16 mouse cellular contexts compared by ENCODE assay signal in genomic region chr1:162132908-162133641, GRCm38 (mm10).
DNase-seq lines count a peak whose midpoint lies in the region; TF ChIP-seq lines count a peak whose summit lies in the region.
"Had no signal": no experiment of that assay in that cellular context is flagged by ENCODE, and none has a peak within 500 bp of the region (broad histone marks: within the 10 kb centered on the region; RNA-seq: fewer than 3 reads in every experiment).

No protein-coding gene starts in this region.

- H3K4me3 ChIP-seq in testis, adult 2 months (ENCODE audit: control insufficient read depth, low read depth, low read length), result no peak overlapping the region
- H3K4me3 ChIP-seq in embryonic fibroblast, embryonic 13.5 days (ENCODE audit: insufficient read depth, low read length), result no peak overlapping the region
- H3K4me3 ChIP-seq: hindbrain, embryonic 13.5 days; midbrain, embryonic 12.5 days; stomach, embryonic 15.5 days had no signal

- peak; percentile 16 to 18 for DNase-seq in heart, adult 18-20 months
- no peak for DNase-seq in heart, postnatal 14 days
- no peak for DNase-seq in testis, postnatal 10 days (ENCODE audit: low spot score)
- DNase-seq in urinary bladder, adult 2 months (ENCODE audit: low spot score), result no peak
- DNase-seq in left cerebral cortex, adult 9 months (ENCODE audit: low spot score in 2 of 2), result no peak
- DNase-seq: cerebellum, postnatal 10 days; kidney, postnatal 36 days; lung, adult 2 months; right cerebral cortex, adult 18-20 months; spleen, adult 18-20 months had no signal

- intact Hi-C loops in heart, postnatal 14 days (cut with DNase I), result no loop called here

- H3K27me3 ChIP-seq in testis, adult 2 months (ENCODE audit: control insufficient read depth, insufficient read depth, low read length), result no peaks in the 10 kb centered on the region
- H3K27me3 ChIP-seq: hindbrain, embryonic 13.5 days; midbrain, embryonic 12.5 days; stomach, embryonic 15.5 days had no signal

- no peaks in the 10 kb centered on the region for H3K36me3 ChIP-seq in testis, adult 2 months (ENCODE audit: control insufficient read depth, insufficient read depth, low read length)
- H3K36me3 ChIP-seq: hindbrain, embryonic 13.5 days; midbrain, embryonic 12.5 days; stomach, embryonic 15.5 days had no signal

- H3K27ac ChIP-seq in testis, adult 2 months (ENCODE audit: control insufficient read depth, insufficient read depth, low read depth, low read length), result peak overlapping the region; percentile 21; the same call in 1 of the 2 replicates
- peak overlapping the region; percentile 100 for H3K27ac ChIP-seq in embryonic fibroblast, embryonic 13.5 days (ENCODE audit: insufficient read depth, low read length)
- H3K27ac ChIP-seq: hindbrain, embryonic 13.5 days; macrophage; midbrain, embryonic 12.5 days; stomach, embryonic 15.5 days had no signal

- no peak for TF ChIP-seq POLR2A in testis, adult 2 months (IDR thresholded peaks at IDR 0.05; ENCODE audit: control insufficient read depth, low read depth, low read length)
- no peak for TF ChIP-seq POLR2A in embryonic fibroblast, embryonic 13.5 days (IDR thresholded peaks at IDR 0.05; ENCODE audit: low read depth, low read length)

- no peaks in the 10 kb centered on the region for H3K4me1 ChIP-seq in testis, adult 2 months (ENCODE audit: control insufficient read depth, insufficient read depth, low read length)
- peaks cover 11% of the 10 kb centered on the region for H3K4me1 ChIP-seq in embryonic fibroblast, embryonic 13.5 days (ENCODE audit: control insufficient read depth, insufficient read depth, low read length)
- H3K4me1 ChIP-seq: stomach, embryonic 15.5 days had no signal

- no peak for TF ChIP-seq CTCF in testis, adult 2 months (IDR thresholded peaks at IDR 0.05; ENCODE audit: control insufficient read depth, insufficient read depth, insufficient replicate concordance, low read depth, low read length)
- no peak for TF ChIP-seq CTCF in embryonic fibroblast, embryonic 13.5 days (IDR thresholded peaks at IDR 0.05; ENCODE audit: borderline replicate concordance, insufficient read depth, low read length)

Comparison
In these comparisons a context has a peak if more than half of its experiments do, and no peak if none do; other contexts are left out.
1. DNase-seq: peak in heart, adult 18-20 months (2 of 2); none in heart, postnatal 14 days (0 of 2), testis, postnatal 10 days (single experiment), urinary bladder, adult 2 months (single experiment) and left cerebral cortex, adult 9 months (0 of 2).